Mouse (Mus musculus): ENCODE measurements around the gene A530016L24Rik. TPM values are rescaled to one million over a fixed set of nuclear protein-coding genes. Genes with fewer than 3 reads are reported as not detected.

A530016L24Rik gene
- polyA plus RNA-seq, 1 experiment from 2014 or later = 0.13 TPM

DNA sequence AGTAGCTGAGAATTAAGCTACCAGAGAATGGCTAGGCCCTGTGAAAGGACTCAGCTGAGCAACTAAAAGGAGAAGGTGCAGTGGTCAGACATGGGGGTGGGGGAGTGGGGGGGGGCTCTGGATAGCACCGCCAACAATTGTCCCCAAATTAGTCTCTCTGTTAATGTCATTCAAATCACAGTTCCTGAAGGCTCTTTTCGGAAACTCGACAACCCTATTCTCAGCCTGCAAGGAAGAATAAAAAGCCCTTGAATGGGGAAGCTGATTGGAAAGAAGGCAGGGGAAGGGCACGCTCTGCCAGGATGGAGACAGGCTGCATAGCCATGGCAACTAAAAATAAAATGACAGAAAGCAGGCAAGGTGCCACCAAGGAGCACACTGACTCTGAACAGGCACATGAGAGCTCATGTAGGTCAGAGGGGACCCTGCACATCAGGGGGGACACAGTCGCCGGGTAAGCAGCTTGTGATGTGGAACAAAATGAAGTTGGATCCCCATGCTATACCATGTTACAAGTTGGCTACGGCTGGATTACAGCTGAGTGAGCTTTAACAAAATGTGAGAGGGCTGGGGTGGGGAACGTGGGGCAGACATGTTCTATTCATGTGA lies 52.3 kb downstream of the A530016L24Rik start:
- peak overlapping the region; percentile 64 for H3K27ac ChIP-seq
- no peak overlapping the region for H3K4me3 ChIP-seq
- H3K4me1 ChIP-seq = peaks cover 49% of the 10 kb centered on the region
- ATAC-seq (ENCODE audit: low FRiP score) = peak; percentile 63
- H3K27me3 ChIP-seq = peaks cover 45% of the 10 kb centered on the region
- peak overlapping the region; percentile 9; the same call in 1 of the 2 replicates for H3K4me2 ChIP-seq (replicated peaks)
- no peaks in the 10 kb centered on the region for H3K36me3 ChIP-seq
- 21% methylated on average over 8 of the region's 8 CpGs for WGBS
- peak overlapping the region; percentile 32; the same call in 1 of the 2 replicates for H3K9ac ChIP-seq
- H3K9me3 ChIP-seq (replicated peaks) = no peaks in the 10 kb centered on the region

DNA sequence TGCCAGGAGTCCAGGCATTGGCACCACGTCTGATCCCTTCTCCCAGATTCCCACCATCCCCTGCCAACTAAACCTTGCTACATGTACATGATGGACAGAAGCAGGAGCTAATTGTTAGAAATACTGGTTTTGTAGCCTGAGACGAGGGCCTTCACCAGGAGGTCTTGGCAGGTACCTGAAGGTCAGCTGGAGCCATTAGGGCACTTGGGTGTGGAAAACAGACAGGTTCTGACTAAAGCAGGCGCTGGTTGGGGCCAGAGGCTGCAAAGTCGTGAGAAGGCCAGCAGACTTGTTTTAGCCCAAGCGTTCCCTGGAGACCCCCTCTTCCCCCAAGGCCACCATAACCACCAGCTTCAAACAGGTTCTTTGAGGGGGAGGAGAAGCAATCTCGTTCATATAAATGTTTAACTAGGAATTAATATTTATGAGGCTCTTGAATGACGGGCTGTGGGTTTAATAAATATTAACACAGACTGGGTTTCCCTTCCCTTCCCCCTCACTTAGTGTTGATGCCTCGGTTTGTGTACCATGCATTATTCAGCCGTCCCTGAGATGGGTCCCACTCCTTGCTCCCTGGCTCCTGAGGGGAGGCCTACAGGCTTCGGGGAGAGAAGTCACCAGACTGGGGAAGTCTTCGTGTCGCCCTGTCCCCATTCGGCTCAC lies 53.1 kb downstream of the A530016L24Rik start:
- peak; percentile 64 for ATAC-seq (ENCODE audit: low FRiP score)
- 41% methylated on average over 13 of the region's 13 CpGs for WGBS
- Histone ChIP-seq H3K27me3 (peaks cover 45% of the 10 kb centered on the region), H3K36me3 (no peaks in the 10 kb centered on the region), H3K4me3 (no peak overlapping the region), H3K27ac (peak overlapping the region; percentile 76; the same call in 1 of the 2 replicates), H3K9ac (no peak overlapping the region), H3K9me3 (replicated peaks) (no peaks in the 10 kb centered on the region), H3K4me1 (peaks cover 49% of the 10 kb centered on the region), H3K4me2 (replicated peaks) (peak overlapping the region; percentile 16; the same call in 1 of the 2 replicates)

DNA sequence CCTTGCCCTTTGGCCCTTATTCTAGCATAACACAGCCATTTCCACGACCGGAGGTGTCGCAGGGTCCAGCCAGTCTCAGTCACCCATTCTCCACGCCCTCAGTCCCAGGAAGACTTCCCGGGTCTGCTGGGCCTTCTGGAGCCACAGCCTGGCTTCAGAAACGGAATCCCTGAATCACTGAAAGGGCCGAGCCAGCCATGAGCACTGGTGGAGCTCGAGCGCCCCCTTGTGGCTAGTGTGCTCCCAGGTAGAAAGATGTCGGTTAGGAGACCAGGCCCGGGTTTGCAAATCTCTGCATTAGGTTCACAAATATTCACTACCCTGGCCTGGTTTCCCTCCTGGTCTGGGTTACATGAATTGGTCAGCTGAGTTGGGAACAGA lies 53.7 kb downstream of the A530016L24Rik start:
- peak overlapping the region; percentile 16; the same call in 1 of the 2 replicates for H3K4me2 ChIP-seq (replicated peaks)
- peaks cover 40% of the 10 kb centered on the region for H3K27me3 ChIP-seq
- WGBS = 2% methylated on average over 11 of the region's 11 CpGs
- H3K4me3 ChIP-seq = no peak overlapping the region
- peak; percentile 68 for ATAC-seq (ENCODE audit: low FRiP score)
- H3K9me3 ChIP-seq (replicated peaks) = no peaks in the 10 kb centered on the region
- H3K9ac ChIP-seq = no peak overlapping the region
- H3K27ac ChIP-seq = peak overlapping the region; percentile 76; the same call in 1 of the 2 replicates
- H3K36me3 ChIP-seq = no peaks in the 10 kb centered on the region
- H3K4me1 ChIP-seq = peaks cover 49% of the 10 kb centered on the region

DNA sequence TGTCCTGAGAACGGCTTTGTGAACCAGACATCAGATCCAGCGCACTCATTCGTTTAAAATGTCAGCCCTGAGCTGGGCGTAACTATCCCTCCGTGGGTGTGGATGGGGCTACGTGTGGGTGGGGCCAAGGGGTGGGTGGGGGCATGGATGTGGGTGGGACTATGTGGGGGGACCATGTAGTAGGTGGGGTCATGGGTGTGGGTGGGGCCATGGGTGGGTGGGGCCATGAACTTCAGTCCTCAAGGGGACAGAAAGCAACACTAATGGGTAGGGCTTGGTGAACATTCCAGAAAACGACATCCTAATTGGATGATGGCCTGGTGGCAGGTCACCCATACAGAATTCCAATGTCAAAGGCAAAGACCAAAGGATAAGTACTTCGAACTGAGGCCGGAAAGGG lies 54.7 kb downstream of the A530016L24Rik start:
- Histone ChIP-seq H3K36me3 (no peaks in the 10 kb centered on the region), H3K4me3 (no peak overlapping the region), H3K4me1 (peaks cover 49% of the 10 kb centered on the region), H3K9ac (no peak overlapping the region), H3K9me3 (replicated peaks) (no peaks in the 10 kb centered on the region), H3K27me3 (peaks cover 30% of the 10 kb centered on the region), H3K27ac (no peak overlapping the region), H3K4me2 (replicated peaks) (no peak overlapping the region)
- 67% methylated on average over 9 of the region's 9 CpGs for WGBS
- ATAC-seq (ENCODE audit: low FRiP score) = no peak

DNA sequence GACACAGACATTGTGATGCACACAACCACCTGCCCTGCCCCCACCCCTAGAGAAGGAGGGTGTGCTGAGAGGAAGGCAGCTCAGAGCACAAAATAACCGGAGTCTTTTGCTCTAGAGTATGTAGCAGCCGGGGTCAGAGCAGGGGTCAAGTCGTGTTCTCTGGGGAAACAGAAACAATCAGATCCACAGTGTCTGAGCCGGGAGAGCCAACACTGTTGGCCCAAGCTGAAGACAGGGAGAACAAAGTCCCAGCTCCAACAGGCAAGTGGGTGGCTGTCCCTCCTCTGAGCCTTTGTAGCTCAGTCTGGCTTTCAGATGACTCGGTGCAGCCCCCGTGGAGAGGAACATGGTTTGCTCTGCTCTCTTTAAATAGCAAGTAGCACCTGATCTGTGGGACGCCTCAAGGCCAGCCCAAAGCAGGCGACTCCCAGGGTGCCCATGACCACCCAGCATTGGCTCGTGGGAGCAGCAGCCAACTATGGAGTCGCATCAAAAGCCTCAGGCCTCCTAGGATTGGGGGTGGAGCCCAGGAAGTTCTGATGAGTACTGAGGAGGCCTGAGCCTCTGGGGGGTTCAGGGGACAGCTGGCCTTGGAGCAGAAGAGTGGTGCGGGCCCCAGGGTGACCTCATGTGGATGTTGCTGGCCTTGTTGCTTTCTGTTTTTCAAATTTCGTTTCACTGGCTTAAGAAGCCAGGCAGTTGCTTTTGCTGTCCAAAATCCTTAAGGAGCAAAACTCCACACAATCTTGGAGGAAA lies 55.9 kb downstream of the A530016L24Rik start:
- 18% methylated on average over 12 of the region's 12 CpGs for WGBS
- Histone ChIP-seq H3K9ac (no peak overlapping the region), H3K4me1 (peaks cover 47% of the 10 kb centered on the region), H3K4me2 (replicated peaks) (no peak overlapping the region), H3K27ac (0 out of 2 replicates have a peak overlapping the region, but pooled peaks have one; percentile 7), H3K36me3 (no peaks in the 10 kb centered on the region), H3K27me3 (peaks cover 20% of the 10 kb centered on the region), H3K4me3 (no peak overlapping the region), H3K9me3 (replicated peaks) (no peaks in the 10 kb centered on the region)
- ATAC-seq (ENCODE audit: low FRiP score) = no peak

DNA sequence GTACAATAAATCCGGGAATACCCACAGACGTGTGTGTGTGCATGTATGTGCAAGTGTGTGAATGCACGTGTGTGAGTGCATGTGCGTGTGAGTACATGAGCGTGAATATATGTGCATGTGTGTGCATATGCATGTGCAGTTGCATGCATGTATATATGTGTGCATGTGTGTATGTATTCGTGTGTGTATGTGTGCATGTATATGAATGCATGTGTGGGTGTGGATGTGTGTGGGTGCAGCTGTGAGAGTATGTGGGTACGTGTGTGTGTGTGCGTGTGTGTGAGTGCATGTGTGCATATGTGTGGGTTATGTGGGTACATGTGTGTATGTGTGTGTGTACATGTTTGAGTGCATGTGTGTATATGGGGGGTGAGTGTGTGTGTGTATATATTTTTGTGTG lies 56.9 kb downstream of the A530016L24Rik start:
- Histone ChIP-seq H3K4me2 (replicated peaks) (no peak overlapping the region), H3K27me3 (peaks cover 15% of the 10 kb centered on the region), H3K4me3 (no peak overlapping the region), H3K9ac (no peak overlapping the region), H3K36me3 (no peaks in the 10 kb centered on the region), H3K27ac (no peak overlapping the region), H3K4me1 (peaks cover 39% of the 10 kb centered on the region), H3K9me3 (replicated peaks) (no peaks in the 10 kb centered on the region)
- WGBS = 90% methylated on average over 8 of the region's 8 CpGs
- ATAC-seq (ENCODE audit: low FRiP score) = no peak

DNA sequence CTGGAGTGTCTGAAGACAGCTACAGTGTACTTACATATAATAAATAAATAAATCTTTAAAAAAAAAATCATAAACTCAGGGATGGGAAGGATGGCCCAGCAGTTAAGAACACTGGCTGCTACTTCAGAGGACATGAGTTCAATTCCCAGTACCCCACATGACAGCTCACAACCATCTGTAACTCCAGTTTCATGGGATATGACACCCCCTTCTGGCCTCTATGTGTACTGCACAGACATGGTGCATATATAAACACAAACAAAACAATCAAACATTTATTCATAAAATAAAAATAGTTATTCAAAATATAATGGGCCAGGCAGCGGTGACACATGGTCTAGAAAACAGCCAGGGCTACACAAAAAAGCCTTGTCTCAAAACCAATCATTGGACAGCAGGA lies 60.0 kb downstream of the A530016L24Rik start:
- Histone ChIP-seq H3K4me1 (peaks cover 37% of the 10 kb centered on the region), H3K4me3 (no peak overlapping the region), H3K36me3 (no peaks in the 10 kb centered on the region), H3K27ac (no peak overlapping the region), H3K9ac (no peak overlapping the region), H3K4me2 (replicated peaks) (no peak overlapping the region), H3K27me3 (peaks cover 10% of the 10 kb centered on the region; the same call in 1 of the 2 replicates), H3K9me3 (replicated peaks) (no peaks in the 10 kb centered on the region)
- ATAC-seq (ENCODE audit: low FRiP score) = no peak
- 97% methylated on average over 1 of the region's 1 CpGs for WGBS

Other genes starting within 250 kb of the A530016L24Rik start
- 14.6 and 16.1 TPM in 2 replicates for gene Tmem179, start 27.3 kb downstream of the A530016L24Rik start, polyA plus RNA-seq (2016; fragmentation: Nextera tagmentation; extraction: Ambion mirVana)
- gene Inf2, start 99.3 kb downstream of the A530016L24Rik start, polyA plus RNA-seq (2016; fragmentation: Nextera tagmentation; extraction: Ambion mirVana) = 1.5 and 2.1 TPM in 2 replicates
- 3.3 and 5.0 TPM in 2 replicates for gene Adssl1, start 130.6 kb downstream of the A530016L24Rik start, polyA plus RNA-seq (2016; fragmentation: Nextera tagmentation; extraction: Ambion mirVana)
- 100 and 124 TPM in 2 replicates for gene Siva1, start 155.2 kb downstream of the A530016L24Rik start, polyA plus RNA-seq (2016; fragmentation: Nextera tagmentation; extraction: Ambion mirVana)
- 154 and 156 TPM in 2 replicates for gene Akt1, start 185.4 kb downstream of the A530016L24Rik start, polyA plus RNA-seq (2016; fragmentation: Nextera tagmentation; extraction: Ambion mirVana)
- gene Zbtb42, start 189.4 kb downstream of the A530016L24Rik start, polyA plus RNA-seq (2016; fragmentation: Nextera tagmentation; extraction: Ambion mirVana) = 5.8 and 7.5 TPM in 2 replicates
- gene Cep170b, start 231.0 kb downstream of the A530016L24Rik start, polyA plus RNA-seq (2016; fragmentation: Nextera tagmentation; extraction: Ambion mirVana) = 28.3 and 28.5 TPM in 2 replicates

All from hindbrain, embryonic 12.5 days (tissue).